Mouse (Mus musculus) embryonic fibroblast, embryonic 13.5 days (primary cell): ENCODE data around the gene Ngdn.

Source experiments
- CTCF ChIP-seq: IDR thresholded peaks from 2 replicates; pipeline ENCODE4 v1.5.1; 2011; ENCODE audit warnings: mild to moderate bottlenecking, control low read depth, low read length, moderate library complexity, borderline replicate concordance; ENCODE audit not compliant: insufficient read depth
- POLR2A ChIP-seq: IDR thresholded peaks from 2 replicates; pipeline ENCODE4 v1.6.1; 2011; ENCODE audit warnings: low read depth, mild to moderate bottlenecking, control low read depth, low read length, moderate library complexity

- TF ChIP-seq CTCF (no peak), POLR2A (no peak)
These were observed 36.6 kb upstream of the Ngdn start for GRCm38 (mm10) chr14:54978664-54979063.
